Mouse (Mus musculus) embryo, embryonic 11.5 days (tissue): ENCODE data around the gene Mybl2.
"Not testable (repeated sequence)": the region's sequence is repeated elsewhere in the genome, so short reads cannot be mapped to it uniquely, and the experiment has no call there.

ENCODE experiments used
- DNase-seq: peaks from one replicate; pipeline ENCODE4 v3.0.0-alpha.2; 2012; ENCODE audit warnings: low read depth, low spot score

Mybl2 gene

GRCm38 (mm10) chr2:163054335-163054840, at the start of gene Mybl2:
TSS of gene Mybl2 (plus strand) at chr2:163054687.
- DNase-seq: peak; percentile 94

GRCm38 (mm10) chr2:163007299-163007698, 47.2 kb upstream of the Mybl2 start:
- no peak for DNase-seq

- DNase-seq: peak; percentile 83
These were observed 37.4 kb upstream of the Mybl2 start, which contains the start of gene Ift52 for GRCm38 (mm10) chr2:163016916-163017743. TSS of gene Ift52 (plus strand) at chr2:163017354.

GRCm38 (mm10) chr2:163031289-163031688, 23.2 kb upstream of the Mybl2 start:
- no peak for DNase-seq

- DNase-seq: no peak
These were observed 22.7 kb upstream of the Mybl2 start for GRCm38 (mm10) chr2:163031757-163032156.

- no peak for DNase-seq
These were observed 21.9 kb upstream of the Mybl2 start for GRCm38 (mm10) chr2:163032622-163033021.

GRCm38 (mm10) chr2:163039940-163040339, 14.5 kb upstream of the Mybl2 start:
- no peak for DNase-seq

GRCm38 (mm10) chr2:163048125-163048524, 6.4 kb upstream of the Mybl2 start:
- DNase-seq: peak; percentile 58

GRCm38 (mm10) chr2:163049116-163049515, 5.4 kb upstream of the Mybl2 start:
- DNase-seq: no peak

GRCm38 (mm10) chr2:163051691-163052090, 2.8 kb upstream of the Mybl2 start:
- DNase-seq: no peak

GRCm38 (mm10) chr2:163052101-163052500, 2.4 kb upstream of the Mybl2 start:
- no peak for DNase-seq

- no peak for DNase-seq
These were observed 1.7 kb upstream of the Mybl2 start for GRCm38 (mm10) chr2:163052826-163053225.

- no peak for DNase-seq
These were observed 506 bp downstream of the Mybl2 start for GRCm38 (mm10) chr2:163054891-163055494.

- DNase-seq: no peak
These were observed 1.2 kb downstream of the Mybl2 start for GRCm38 (mm10) chr2:163055715-163056114.

- DNase-seq: no peak
These were observed 2.1 kb downstream of the Mybl2 start for GRCm38 (mm10) chr2:163056584-163056983.

- DNase-seq: not testable (repeated sequence)
These were observed 4.5 kb downstream of the Mybl2 start for GRCm38 (mm10) chr2:163058981-163059380.

- DNase-seq: no peak
These were observed 6.1 kb downstream of the Mybl2 start for GRCm38 (mm10) chr2:163060630-163061029.

GRCm38 (mm10) chr2:163061203-163062118, 7.0 kb downstream of the Mybl2 start:
- no peak for DNase-seq

- DNase-seq: no peak
These were observed 7.6 kb downstream of the Mybl2 start for GRCm38 (mm10) chr2:163062119-163062508.

GRCm38 (mm10) chr2:163066326-163066725, 11.8 kb downstream of the Mybl2 start:
- no peak for DNase-seq

- DNase-seq: no peak
These were observed 12.7 kb downstream of the Mybl2 start for GRCm38 (mm10) chr2:163067233-163067632.

- no peak for DNase-seq
These were observed 15.7 kb downstream of the Mybl2 start for GRCm38 (mm10) chr2:163070213-163070612.
